ENCODE assay signal across 23 mouse cellular contexts in the genomic region with DNA sequence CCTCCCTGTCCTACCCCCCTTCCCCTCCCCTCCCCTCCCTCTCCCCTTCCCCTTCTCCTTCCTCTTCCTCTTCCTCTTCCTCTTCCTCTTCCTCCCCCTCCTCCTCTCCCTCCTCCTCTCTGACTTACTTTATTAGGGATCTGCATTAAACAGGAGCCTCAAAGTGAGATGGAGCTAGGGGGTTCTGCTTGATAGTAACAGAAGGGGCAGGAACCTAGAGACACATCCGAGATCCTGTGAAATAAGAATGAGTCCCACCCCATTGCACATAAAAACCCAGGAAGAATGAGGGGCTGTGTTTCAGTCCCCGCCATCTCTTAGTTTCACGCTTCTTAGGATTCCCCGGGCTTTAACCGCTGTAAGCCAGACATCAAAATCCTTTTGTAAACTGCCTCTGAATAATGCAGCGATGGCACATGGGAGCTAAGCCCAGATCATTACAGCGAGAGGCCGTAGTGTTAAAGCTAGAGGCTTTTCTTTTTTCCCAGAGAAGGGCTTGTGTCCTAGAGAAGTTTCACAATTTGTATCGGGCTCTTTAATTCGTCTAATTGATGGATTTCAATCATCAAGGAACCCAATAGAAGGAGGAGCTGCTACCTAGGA.
DNase-seq lines count a peak whose midpoint lies in the region; ATAC-seq lines count a peak whose summit lies in the region.
"Had no signal": no experiment of that assay in that cellular context is flagged by ENCODE, and none has a peak within 500 bp of the region (broad histone marks: within the 10 kb centered on the region; RNA-seq: fewer than 3 reads in every experiment).

No protein-coding gene starts in this region.

- WGBS in forebrain, embryonic 13.5 days, result 35% methylated on average over 10 of the region's 10 CpGs
- 65% methylated on average over 10 of the region's 10 CpGs for WGBS in forebrain, embryonic 10.5 days
- 13% methylated on average over 10 of the region's 10 CpGs for WGBS in midbrain, embryonic 14.5 days

- no peak overlapping the region for H3K9ac ChIP-seq in forebrain, embryonic 13.5 days
- H3K9ac ChIP-seq in midbrain, embryonic 14.5 days (replicated peaks; ENCODE audit: low read length), result no peak overlapping the region
- H3K9ac ChIP-seq: embryonic facial prominence, embryonic 15.5 days; heart, embryonic 13.5 days; kidney, embryonic 15.5 days; limb, embryonic 12.5 days; liver, postnatal 0 days; stomach, embryonic 15.5 days had no signal

- no peaks in the 10 kb centered on the region for H3K36me3 ChIP-seq in forebrain, embryonic 13.5 days (ENCODE audit: poor library complexity, severe bottlenecking)
- no peaks in the 10 kb centered on the region for H3K36me3 ChIP-seq in forebrain, embryonic 10.5 days (replicated peaks)
- no peaks in the 10 kb centered on the region for H3K36me3 ChIP-seq in midbrain, embryonic 14.5 days (ENCODE audit: control insufficient read depth, insufficient read depth, low read length)
- H3K36me3 ChIP-seq: embryonic facial prominence, embryonic 15.5 days; heart, embryonic 13.5 days; kidney, embryonic 15.5 days; limb, embryonic 12.5 days; stomach, embryonic 15.5 days had no signal

- H3K4me3 ChIP-seq in forebrain, embryonic 13.5 days, result no peak overlapping the region
- H3K4me3 ChIP-seq in forebrain, embryonic 10.5 days, result no peak overlapping the region
- no peak overlapping the region for H3K4me3 ChIP-seq in midbrain, embryonic 14.5 days (replicated peaks; ENCODE audit: low read depth, low read length)
- H3K4me3 ChIP-seq: embryonic facial prominence, embryonic 15.5 days; heart, adult 2 months; heart, embryonic 13.5 days; kidney, embryonic 15.5 days; limb, embryonic 12.5 days; stomach, embryonic 15.5 days had no signal

- peaks cover 13% of the 10 kb centered on the region for H3K4me1 ChIP-seq in forebrain, embryonic 13.5 days
- H3K4me1 ChIP-seq in forebrain, embryonic 10.5 days, result peaks cover 9% of the 10 kb centered on the region; the same call in 1 of the 2 replicates
- H3K4me1 ChIP-seq in midbrain, embryonic 14.5 days (ENCODE audit: control insufficient read depth, insufficient read depth, low read length), result 0 out of 2 replicates have a peak, but pooled peaks cover 5% of the 10 kb centered on the region
- H3K4me1 ChIP-seq: embryonic facial prominence, embryonic 15.5 days; heart, embryonic 13.5 days; kidney, embryonic 15.5 days; limb, embryonic 12.5 days; stomach, embryonic 15.5 days had no signal

- ATAC-seq in forebrain, embryonic 13.5 days, result no peak
- ATAC-seq in midbrain, embryonic 14.5 days (ENCODE audit: low FRiP score, low TSS enrichment), result peak; percentile 48; the same call in 1 of the 2 replicates
- ATAC-seq: intestine, postnatal 0 days; liver, postnatal 0 days; lung, postnatal 0 days had no signal

- H3K27ac ChIP-seq in forebrain, embryonic 13.5 days, result no peak overlapping the region
- no peak overlapping the region for H3K27ac ChIP-seq in forebrain, embryonic 10.5 days
- peak overlapping the region; percentile 72 for H3K27ac ChIP-seq in midbrain, embryonic 14.5 days (replicated peaks; ENCODE audit: low read depth, low read length)
- H3K27ac ChIP-seq: embryonic facial prominence, embryonic 15.5 days; heart, adult 2 months; heart, embryonic 13.5 days; kidney, embryonic 15.5 days; limb, embryonic 12.5 days; stomach, embryonic 15.5 days had no signal

- DNase-seq in forebrain, embryonic 10.5 days (ENCODE audit: extremely low spot score, low spot score), result no peak
- DNase-seq in retina, postnatal 1 day, result peak; percentile 23
- DNase-seq in retina, embryonic 14.5 days (ENCODE audit: low spot score), result no peak
- DNase-seq in midbrain, embryonic 14.5 days, result peak; percentile 82
- DNase-seq in lung, postnatal 10 days, result no peak
- no peak for DNase-seq in urinary bladder, adult 18-20 months (ENCODE audit: low spot score in 2 of 2)
- DNase-seq: adrenal gland, postnatal 10 days; cerebellum, adult 9-11 months; gastrocnemius, postnatal 25 days; heart, adult 2 months; kidney, postnatal 36 days; layer of hippocampus, postnatal 36 days; liver, postnatal 0 days; thymus, postnatal 36 days had no signal

- peak overlapping the region; percentile 29 for H3K4me2 ChIP-seq in forebrain, embryonic 13.5 days
- H3K4me2 ChIP-seq in midbrain, embryonic 14.5 days (ENCODE audit: low read length), result peak overlapping the region; percentile 28
- H3K4me2 ChIP-seq: embryonic facial prominence, embryonic 15.5 days; heart, embryonic 13.5 days; kidney, embryonic 15.5 days; limb, embryonic 12.5 days; liver, embryonic 11.5 days; stomach, embryonic 15.5 days had no signal

- no peaks in the 10 kb centered on the region for H3K9me3 ChIP-seq in forebrain, embryonic 13.5 days (replicated peaks)
- no peaks in the 10 kb centered on the region for H3K9me3 ChIP-seq in forebrain, embryonic 10.5 days
- no peaks in the 10 kb centered on the region for H3K9me3 ChIP-seq in midbrain, embryonic 14.5 days (ENCODE audit: control insufficient read depth, low read length)
- H3K9me3 ChIP-seq: embryonic facial prominence, embryonic 15.5 days; heart, embryonic 13.5 days; kidney, embryonic 15.5 days; limb, embryonic 12.5 days; stomach, embryonic 15.5 days had no signal

- no peaks in the 10 kb centered on the region for H3K27me3 ChIP-seq in forebrain, embryonic 13.5 days
- H3K27me3 ChIP-seq in forebrain, embryonic 10.5 days (ENCODE audit: poor library complexity, severe bottlenecking), result no peaks in the 10 kb centered on the region
- no peaks in the 10 kb centered on the region for H3K27me3 ChIP-seq in midbrain, embryonic 14.5 days (ENCODE audit: control insufficient read depth, insufficient read depth, low read length)
- H3K27me3 ChIP-seq: embryonic facial prominence, embryonic 15.5 days; heart, embryonic 13.5 days; kidney, embryonic 15.5 days; limb, embryonic 12.5 days; stomach, embryonic 15.5 days had no signal

Comparison
In these comparisons a context has a peak if more than half of its experiments do, and no peak if none do; other contexts are left out.
1. DNase-seq: peak in retina, postnatal 1 day (single experiment) and midbrain, embryonic 14.5 days (single experiment); none in forebrain, embryonic 10.5 days (single experiment), retina, embryonic 14.5 days (single experiment), lung, postnatal 10 days (single experiment) and urinary bladder, adult 18-20 months (0 of 2).